Mouse (Mus musculus) forebrain, embryonic 12.5 days (tissue): Measurements from ENCODE around the gene Eif2s3x. TPM values are rescaled to one million over a fixed set of nuclear protein-coding genes. Genes with fewer than 3 reads are reported as not detected.
"Not testable (repeated sequence)": the region's sequence is repeated elsewhere in the genome, so short reads cannot be mapped to it uniquely, and the experiment has no call there.

ENCODE experiments used
- ATAC-seq: fragments of 200-750 bp; cut with Nextera tagmentation; 2 replicates; pipeline ENCODE4 v1.8.0; 2017; ENCODE audit warnings: moderate TSS enrichment; ENCODE audit not compliant: low FRiP score
- H3K27ac ChIP-seq: fragments of 300-500 bp; sonication (generic); 2 replicates; pipeline ENCODE4 v1.5.1; 2016; ENCODE audit warnings: mild to moderate bottlenecking
- H3K27me3 ChIP-seq: fragments of 300-500 bp; sonication (generic); 2 replicates; pipeline ENCODE4 v1.6.1; 2016; ENCODE audit warnings: mild to moderate bottlenecking
- H3K36me3 ChIP-seq: fragments of 300-500 bp; sonication (generic); replicated peaks from 2 replicates; pipeline ENCODE4 v1.6.1; 2016; ENCODE audit warnings: mild to moderate bottlenecking
- H3K4me1 ChIP-seq: fragments of 300-500 bp; sonication (generic); 2 replicates; pipeline ENCODE4 v1.6.1; 2016
- H3K4me2 ChIP-seq: fragments of 300-500 bp; sonication (generic); 2 replicates; pipeline ENCODE4 v1.6.1; 2016; ENCODE audit warnings: mild to moderate bottlenecking, moderate library complexity
- H3K4me3 ChIP-seq: fragments of 300-500 bp; sonication (generic); replicated peaks from 2 replicates; pipeline ENCODE4 v1.5.1; 2016; ENCODE audit warnings: mild to moderate bottlenecking
- H3K9ac ChIP-seq: fragments of 300-500 bp; sonication (generic); 2 replicates; pipeline ENCODE4 v1.6.1; 2016; ENCODE audit warnings: mild to moderate bottlenecking
- H3K9me3 ChIP-seq: fragments of 300-500 bp; sonication (generic); 2 replicates; pipeline ENCODE4 v1.6.1; 2016
- WGBS: fragments of 180-500 bp; shearing (Covaris S2); methylation state at CpG from one replicate; pipeline ENCODE4 v1.1.7; 2016; 5-methylcytosine and 5-hydroxymethylcytosine counted together
- polyA plus RNA-seq: library from polyadenylated mRNA; unstranded; fragments of >200 nt; fragmentation: Nextera tagmentation; extraction: Ambion mirVana; gene quantifications from 2 replicates; pipeline ENCODE4 v1.2.1, GENCODE M21; 2016

Gene Eif2s3x
- polyA plus RNA-seq = 109 and 114 TPM in 2 replicates

- Histone ChIP-seq H3K4me1 (no peaks in the 10 kb centered on the region), H3K36me3 (peaks cover 18% of the 10 kb centered on the region), H3K9ac (peak within 1 kb of the TSS; percentile 75), H3K4me2 (peak within 1 kb of the TSS; percentile 67), H3K9me3 (no peaks in the 10 kb centered on the region), H3K27me3 (no peaks in the 10 kb centered on the region), H3K4me3 (peak within 1 kb of the TSS; percentile 75), H3K27ac (peak within 1 kb of the TSS; percentile 73)
- ATAC-seq = peak; percentile 94
- WGBS = under 1% methylated on average over 52 of the region's 52 CpGs
Measured at GRCm38 (mm10) chrX:94212597-94213321, at the start of gene Eif2s3x. Eif2s3x (minus strand) TSS chrX:94212862.

- no peaks in the 10 kb centered on the region for H3K9me3 ChIP-seq
- peak overlapping the region; percentile 62 for H3K9ac ChIP-seq
- H3K36me3 ChIP-seq = no peaks in the 10 kb centered on the region
- H3K4me3 ChIP-seq = peak overlapping the region; percentile 57
- no peak overlapping the region for H3K27ac ChIP-seq
- WGBS = 32% methylated on average over 12 of the region's 12 CpGs
- peaks cover 56% of the 10 kb centered on the region for H3K27me3 ChIP-seq
- H3K4me1 ChIP-seq = no peaks in the 10 kb centered on the region
- no peak for ATAC-seq
- peak overlapping the region; percentile 53 for H3K4me2 ChIP-seq
Measured at GRCm38 (mm10) chrX:94235601-94236000, 22.9 kb upstream of the Eif2s3x start.

- H3K27ac ChIP-seq = peak overlapping the region; percentile 90
- H3K9ac ChIP-seq = peak overlapping the region; percentile 62
- no peaks in the 10 kb centered on the region for H3K4me1 ChIP-seq
- H3K9me3 ChIP-seq = no peaks in the 10 kb centered on the region
- H3K4me3 ChIP-seq = peak overlapping the region; percentile 57
- 13% methylated on average over 32 of the region's 35 CpGs for WGBS
- H3K36me3 ChIP-seq = no peaks in the 10 kb centered on the region
- peaks cover 59% of the 10 kb centered on the region for H3K27me3 ChIP-seq
- peak; percentile 40; the same call in 1 of the 2 replicates for ATAC-seq
- peak overlapping the region; percentile 53 for H3K4me2 ChIP-seq
Measured at GRCm38 (mm10) chrX:94235190-94235555, 22.5 kb upstream of the Eif2s3x start.

- peak within 1 kb of the TSS; percentile 90 for H3K27ac ChIP-seq
- peak; percentile 94 for ATAC-seq
- H3K4me3 ChIP-seq = peak within 1 kb of the TSS; percentile 57
- 14% methylated on average over 53 of the region's 70 CpGs for WGBS
- H3K4me2 ChIP-seq = peak within 1 kb of the TSS; percentile 53
- H3K27me3 ChIP-seq = peaks cover 64% of the 10 kb centered on the region
- no peaks in the 10 kb centered on the region for H3K4me1 ChIP-seq
- H3K36me3 ChIP-seq = no peaks in the 10 kb centered on the region
- peak within 1 kb of the TSS; percentile 62 for H3K9ac ChIP-seq
- H3K9me3 ChIP-seq = no peaks in the 10 kb centered on the region
Measured at GRCm38 (mm10) chrX:94234532-94235189, 22.0 kb upstream of the Eif2s3x start, which contains the start of gene Klhl15. Klhl15 (plus strand) TSS chrX:94234599.

- Histone ChIP-seq H3K9ac (peak overlapping the region; percentile 62), H3K27ac (peak overlapping the region; percentile 90), H3K36me3 (no peaks in the 10 kb centered on the region), H3K4me3 (peak overlapping the region; percentile 57), H3K27me3 (peaks cover 63% of the 10 kb centered on the region), H3K9me3 (no peaks in the 10 kb centered on the region), H3K4me1 (no peaks in the 10 kb centered on the region), H3K4me2 (peak overlapping the region; percentile 53)
- 8% methylated on average over 25 of the region's 25 CpGs for WGBS
- ATAC-seq = no peak
Measured at GRCm38 (mm10) chrX:94233936-94234531, 21.4 kb upstream of the Eif2s3x start.

- no peak for ATAC-seq
- Histone ChIP-seq H3K27me3 (peaks cover 57% of the 10 kb centered on the region), H3K4me1 (no peaks in the 10 kb centered on the region), H3K4me3 (no peak overlapping the region), H3K9me3 (no peaks in the 10 kb centered on the region), H3K27ac (no peak overlapping the region), H3K36me3 (no peaks in the 10 kb centered on the region), H3K9ac (no peak overlapping the region), H3K4me2 (peak overlapping the region; percentile 53; the same call in 1 of the 2 replicates)
- WGBS = 42% methylated on average over 5 of the region's 5 CpGs
Measured at GRCm38 (mm10) chrX:94233432-94233831, 20.8 kb upstream of the Eif2s3x start.

- 20% methylated on average over 7 of the region's 7 CpGs for WGBS
- Histone ChIP-seq H3K4me3 (peak overlapping the region; percentile 75), H3K27me3 (no peaks in the 10 kb centered on the region), H3K27ac (no peak overlapping the region), H3K4me2 (peak overlapping the region; percentile 40), H3K4me1 (no peaks in the 10 kb centered on the region), H3K9ac (0 out of 2 replicates have a peak overlapping the region, but pooled peaks have one; percentile 44), H3K9me3 (no peaks in the 10 kb centered on the region), H3K36me3 (peaks cover 12% of the 10 kb centered on the region)
- ATAC-seq = peak; percentile 10; the same call in 1 of the 2 replicates
Measured at GRCm38 (mm10) chrX:94213384-94213783, 722 bp upstream of the Eif2s3x start.

- 0% methylated on average over 12 of the region's 12 CpGs for WGBS
- Histone ChIP-seq H3K9ac (peak overlapping the region; percentile 75), H3K4me1 (no peaks in the 10 kb centered on the region), H3K36me3 (peaks cover 23% of the 10 kb centered on the region), H3K27ac (peak overlapping the region; percentile 73), H3K4me3 (peak overlapping the region; percentile 75), H3K27me3 (no peaks in the 10 kb centered on the region), H3K4me2 (peak overlapping the region; percentile 67), H3K9me3 (no peaks in the 10 kb centered on the region)
- ATAC-seq = peak; percentile 62
Measured at GRCm38 (mm10) chrX:94212264-94212596, 432 bp downstream of the Eif2s3x start.

GRCm38 (mm10) chrX:94197789-94198188 is 14.9 kb downstream of the Eif2s3x start:
- WGBS = 83% methylated on average over 5 of the region's 5 CpGs
- no peak for ATAC-seq
- Histone ChIP-seq H3K4me1 (no peaks in the 10 kb centered on the region), H3K9ac (no peak overlapping the region), H3K27me3 (no peaks in the 10 kb centered on the region), H3K36me3 (peaks cover 85% of the 10 kb centered on the region), H3K9me3 (no peaks in the 10 kb centered on the region), H3K4me3 (no peak overlapping the region), H3K4me2 (no peak overlapping the region), H3K27ac (no peak overlapping the region)

GRCm38 (mm10) chrX:94193901-94194300 is 18.8 kb downstream of the Eif2s3x start:
- H3K4me3 ChIP-seq, H3K9ac ChIP-seq, H3K27ac ChIP-seq, H3K4me2 ChIP-seq, H3K27me3 ChIP-seq, ATAC-seq, H3K4me1 ChIP-seq, H3K9me3 ChIP-seq: not testable (repeated sequence)
- H3K36me3 ChIP-seq = peaks cover 59% of the 10 kb centered on the region
- 66% methylated on average over 4 of the region's 4 CpGs for WGBS

- Histone ChIP-seq H3K4me2 (no peak overlapping the region), H3K9ac (no peak overlapping the region), H3K4me3 (no peak overlapping the region), H3K27ac (no peak overlapping the region), H3K27me3 (peaks cover 32% of the 10 kb centered on the region), H3K9me3 (no peaks in the 10 kb centered on the region), H3K4me1 (0 out of 2 replicates have a peak, but pooled peaks cover 3% of the 10 kb centered on the region), H3K36me3 (no peaks in the 10 kb centered on the region)
- ATAC-seq = no peak
- 67% methylated on average over 1 of the region's 1 CpGs for WGBS
Measured at GRCm38 (mm10) chrX:94185156-94185555, 27.5 kb downstream of the Eif2s3x start.

- ATAC-seq = no peak
- Histone ChIP-seq H3K4me3 (no peak overlapping the region), H3K4me2 (no peak overlapping the region), H3K9ac (no peak overlapping the region), H3K9me3 (no peaks in the 10 kb centered on the region), H3K4me1 (0 out of 2 replicates have a peak, but pooled peaks cover 3% of the 10 kb centered on the region), H3K27me3 (peaks cover 34% of the 10 kb centered on the region), H3K36me3 (no peaks in the 10 kb centered on the region), H3K27ac (no peak overlapping the region)
- WGBS = 19% methylated on average over 3 of the region's 3 CpGs
Measured at GRCm38 (mm10) chrX:94183814-94184213, 28.8 kb downstream of the Eif2s3x start.
